Mouse (Mus musculus) heart, embryonic 11.5 days (tissue): ENCODE results near the gene Cacng6. TPM values are rescaled to one million over a fixed set of nuclear protein-coding genes. Genes with fewer than 3 reads are reported as not detected.

Experiments
- ATAC-seq: fragments of 200-750 bp; cut with Nextera tagmentation; replicated peaks from 2 replicates; pipeline ENCODE4 v1.8.0; 2017; ENCODE audit warnings: moderate library complexity; ENCODE audit not compliant: insufficient number of reproducible peaks, low FRiP score, low TSS enrichment
- H3K27ac ChIP-seq: fragments of 300-500 bp; sonication (generic); 2 replicates; pipeline ENCODE4 v1.5.1; 2014; ENCODE audit warnings: mild to moderate bottlenecking, low read depth, low read length
- H3K27me3 ChIP-seq: fragments of 300-500 bp; sonication (generic); 2 replicates; pipeline ENCODE4 v1.6.1; 2014; ENCODE audit warnings: mild to moderate bottlenecking, low read length, mixed read lengths; ENCODE audit not compliant: control insufficient read depth, insufficient read depth
- H3K36me3 ChIP-seq: fragments of 300-500 bp; sonication (generic); 2 replicates; pipeline ENCODE4 v1.6.1; 2014; ENCODE audit warnings: mild to moderate bottlenecking, low read length, moderate library complexity, mixed read lengths; ENCODE audit not compliant: control insufficient read depth, insufficient read depth
- H3K4me1 ChIP-seq: fragments of 300-500 bp; sonication (generic); 2 replicates; pipeline ENCODE4 v1.6.1; 2014; ENCODE audit warnings: low read length; ENCODE audit not compliant: control insufficient read depth, insufficient read depth
- H3K4me2 ChIP-seq: fragments of 300-500 bp; sonication (generic); 2 replicates; pipeline ENCODE4 v1.6.1; 2014; ENCODE audit warnings: mild to moderate bottlenecking, moderate library complexity
- H3K4me3 ChIP-seq: fragments of 300-500 bp; sonication (generic); 2 replicates; pipeline ENCODE4 v1.5.1; 2014; ENCODE audit warnings: low read depth, low read length
- H3K9ac ChIP-seq: fragments of 300-500 bp; sonication (generic); 2 replicates; pipeline ENCODE4 v1.6.1; 2014; ENCODE audit warnings: mild to moderate bottlenecking, low read depth, low read length, moderate library complexity
- H3K9me3 ChIP-seq: fragments of 300-500 bp; sonication (generic); replicated peaks from 2 replicates; pipeline ENCODE4 v1.6.1; 2016; ENCODE audit warnings: low read length; ENCODE audit not compliant: control insufficient read depth
- WGBS: fragments of 180-500 bp; shearing (Covaris S2); extraction: QIAGEN DNeasy Blood & Tissue Kit; methylation state at CpG from one replicate; pipeline ENCODE4 v1.1.7; 2014; ENCODE audit not compliant: insufficient replicate concordance; 5-methylcytosine and 5-hydroxymethylcytosine counted together
- polyA plus RNA-seq: library from polyadenylated mRNA; unstranded; fragments of >200 nt; fragmentation: Nextera tagmentation; extraction: Ambion mirVana; gene quantifications from 2 replicates; pipeline ENCODE4 v1.2.1, GENCODE M21; 2014

Cacng6 gene
- polyA plus RNA-seq, 1 experiment from 2014 or later: 18.3 TPM

DNA sequence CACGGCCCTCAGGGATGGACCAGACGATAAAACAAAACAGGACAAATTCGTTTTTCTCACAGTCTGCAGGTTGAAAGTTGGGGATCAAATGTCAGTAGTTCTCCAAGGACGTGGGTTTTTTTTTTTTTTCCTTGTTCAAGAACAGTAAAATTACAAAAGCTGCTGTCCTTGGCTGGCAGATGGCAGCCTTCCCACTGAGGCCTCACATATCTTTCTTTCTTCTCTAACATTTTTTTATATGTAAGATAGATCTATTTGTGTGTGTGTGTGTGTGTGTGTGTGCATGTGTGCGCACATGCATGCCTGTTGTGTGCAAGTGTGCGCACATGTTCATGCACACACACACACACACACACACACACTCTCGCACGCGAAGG lies 33.8 kb downstream of the Cacng6 start:
- Histone ChIP-seq H3K4me1 (no peaks in the 10 kb centered on the region), H3K27ac (no peak overlapping the region), H3K9ac (no peak overlapping the region), H3K9me3 (no peaks in the 10 kb centered on the region), H3K4me2 (no peak overlapping the region), H3K36me3 (no peaks in the 10 kb centered on the region), H3K27me3 (no peaks in the 10 kb centered on the region), H3K4me3 (no peak overlapping the region)
- ATAC-seq: no peak
- WGBS: 73% methylated on average over 9 of the region's 9 CpGs

GRCm38 (mm10) chr7:3460261-3460660 lies 36.3 kb downstream of the Cacng6 start:
- H3K27me3 ChIP-seq: no peaks in the 10 kb centered on the region
- H3K36me3 ChIP-seq: no peaks in the 10 kb centered on the region
- H3K9me3 ChIP-seq: no peaks in the 10 kb centered on the region
- H3K4me2 ChIP-seq: no peak overlapping the region
- no peaks in the 10 kb centered on the region for H3K4me1 ChIP-seq
- no peak for ATAC-seq
- H3K27ac ChIP-seq: no peak overlapping the region
- no peak overlapping the region for H3K9ac ChIP-seq
- 81% methylated on average over 8 of the region's 8 CpGs for WGBS
- no peak overlapping the region for H3K4me3 ChIP-seq

DNA sequence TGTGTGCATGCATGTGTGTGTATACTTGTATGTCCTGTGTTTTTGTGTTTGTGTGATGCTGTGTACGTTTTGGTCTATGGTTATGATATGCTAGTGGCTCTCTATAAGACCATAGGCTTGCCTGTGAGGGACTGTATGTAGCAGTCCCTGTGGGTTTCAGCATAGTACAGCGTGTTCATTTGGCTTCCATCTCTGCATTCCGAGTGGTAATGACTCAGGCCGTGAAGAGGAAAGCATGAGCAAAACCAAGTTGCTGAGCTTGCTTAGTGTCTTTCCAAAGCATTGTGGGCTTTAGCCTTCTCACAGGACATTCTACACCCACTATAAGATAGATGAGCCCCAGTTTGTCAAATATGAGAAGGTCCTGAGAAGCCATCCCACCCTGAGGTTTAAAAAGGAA lies 39.3 kb downstream of the Cacng6 start:
- no peak for ATAC-seq
- no peak overlapping the region for H3K4me2 ChIP-seq
- 79% methylated on average over 4 of the region's 4 CpGs for whole genome bisulfite sequencing
- H3K4me1 ChIP-seq: no peaks in the 10 kb centered on the region
- H3K36me3 ChIP-seq: no peaks in the 10 kb centered on the region
- no peak overlapping the region for H3K4me3 ChIP-seq
- H3K27ac ChIP-seq: no peak overlapping the region
- H3K9ac ChIP-seq: no peak overlapping the region
- no peaks in the 10 kb centered on the region for H3K27me3 ChIP-seq
- no peaks in the 10 kb centered on the region for H3K9me3 ChIP-seq

DNA sequence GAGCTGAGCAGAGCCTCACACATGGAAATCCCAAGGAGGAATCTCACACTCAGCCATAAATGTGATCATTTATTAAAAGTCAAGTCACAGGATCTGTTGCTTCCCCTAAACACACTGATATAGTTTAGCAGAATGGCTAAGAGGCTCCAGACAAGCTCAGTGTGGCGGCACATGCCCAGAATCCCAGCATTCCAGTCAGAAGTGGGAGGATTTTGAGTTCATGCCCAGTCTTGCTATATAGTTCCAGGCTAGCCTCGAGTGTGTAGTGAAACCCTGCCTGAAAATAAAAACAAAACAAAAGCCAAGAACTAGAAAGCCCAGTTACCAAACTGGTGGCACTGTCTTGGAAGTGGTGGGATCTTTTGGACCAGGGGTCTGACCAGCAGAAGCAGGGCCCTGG lies 44.6 kb downstream of the Cacng6 start:
- no peaks in the 10 kb centered on the region for H3K36me3 ChIP-seq
- H3K27ac ChIP-seq: no peak overlapping the region
- H3K4me2 ChIP-seq: no peak overlapping the region
- H3K27me3 ChIP-seq: no peaks in the 10 kb centered on the region
- H3K9ac ChIP-seq: no peak overlapping the region
- no peak overlapping the region for H3K4me3 ChIP-seq
- no peak for ATAC-seq
- 58% methylated on average over 2 of the region's 2 CpGs for WGBS
- no peaks in the 10 kb centered on the region for H3K4me1 ChIP-seq
- no peaks in the 10 kb centered on the region for H3K9me3 ChIP-seq

- H3K4me2 ChIP-seq: no peak overlapping the region
- H3K9me3 ChIP-seq: no peaks in the 10 kb centered on the region
- no peak overlapping the region for H3K4me3 ChIP-seq
- H3K27ac ChIP-seq: no peak overlapping the region
- ATAC-seq: no peak
- H3K36me3 ChIP-seq: no peaks in the 10 kb centered on the region
- WGBS: 68% methylated on average over 3 of the region's 3 CpGs
- H3K27me3 ChIP-seq: no peaks in the 10 kb centered on the region
- no peaks in the 10 kb centered on the region for H3K4me1 ChIP-seq
- no peak overlapping the region for H3K9ac ChIP-seq
These were observed 48.8 kb downstream of the Cacng6 start for GRCm38 (mm10) chr7:3472774-3473173.

GRCm38 (mm10) chr7:3474291-3475080 lies 50.5 kb downstream of the Cacng6 start:
- Histone ChIP-seq H3K27me3 (no peaks in the 10 kb centered on the region), H3K4me2 (peak overlapping the region; percentile 62), H3K4me3 (peak overlapping the region; percentile 23), H3K9me3 (no peaks in the 10 kb centered on the region), H3K36me3 (no peaks in the 10 kb centered on the region), H3K27ac (no peak overlapping the region), H3K4me1 (no peaks in the 10 kb centered on the region), H3K9ac (peak overlapping the region; percentile 30; the same call in 1 of the 2 replicates)
- peak; percentile 61; the same call in 1 of the 2 replicates for ATAC-seq
- 4% methylated on average over 19 of the region's 19 CpGs for WGBS

GRCm38 (mm10) chr7:3476728-3477127 lies 52.7 kb downstream of the Cacng6 start:
- Histone ChIP-seq H3K4me1 (no peaks in the 10 kb centered on the region), H3K9me3 (no peaks in the 10 kb centered on the region; the same call in 1 of the 2 replicates), H3K4me2 (no peak overlapping the region), H3K27ac (no peak overlapping the region), H3K9ac (no peak overlapping the region), H3K36me3 (no peaks in the 10 kb centered on the region), H3K27me3 (no peaks in the 10 kb centered on the region), H3K4me3 (no peak overlapping the region)
- 65% methylated on average over 5 of the region's 5 CpGs for WGBS
- ATAC-seq: no peak

- no peaks in the 10 kb centered on the region for H3K27me3 ChIP-seq
- 80% methylated on average over 6 of the region's 6 CpGs for WGBS
- ATAC-seq: no peak
- H3K4me2 ChIP-seq: no peak overlapping the region
- no peaks in the 10 kb centered on the region for H3K36me3 ChIP-seq
- no peak overlapping the region for H3K27ac ChIP-seq
- no peaks in the 10 kb centered on the region; the same call in 1 of the 2 replicates for H3K9me3 ChIP-seq
- no peaks in the 10 kb centered on the region for H3K4me1 ChIP-seq
- no peak overlapping the region for H3K4me3 ChIP-seq
- no peak overlapping the region for H3K9ac ChIP-seq
These were observed 58.1 kb downstream of the Cacng6 start for GRCm38 (mm10) chr7:3481948-3482608.
